8 mouse cellular contexts compared by ENCODE assay signal in the genomic region with DNA sequence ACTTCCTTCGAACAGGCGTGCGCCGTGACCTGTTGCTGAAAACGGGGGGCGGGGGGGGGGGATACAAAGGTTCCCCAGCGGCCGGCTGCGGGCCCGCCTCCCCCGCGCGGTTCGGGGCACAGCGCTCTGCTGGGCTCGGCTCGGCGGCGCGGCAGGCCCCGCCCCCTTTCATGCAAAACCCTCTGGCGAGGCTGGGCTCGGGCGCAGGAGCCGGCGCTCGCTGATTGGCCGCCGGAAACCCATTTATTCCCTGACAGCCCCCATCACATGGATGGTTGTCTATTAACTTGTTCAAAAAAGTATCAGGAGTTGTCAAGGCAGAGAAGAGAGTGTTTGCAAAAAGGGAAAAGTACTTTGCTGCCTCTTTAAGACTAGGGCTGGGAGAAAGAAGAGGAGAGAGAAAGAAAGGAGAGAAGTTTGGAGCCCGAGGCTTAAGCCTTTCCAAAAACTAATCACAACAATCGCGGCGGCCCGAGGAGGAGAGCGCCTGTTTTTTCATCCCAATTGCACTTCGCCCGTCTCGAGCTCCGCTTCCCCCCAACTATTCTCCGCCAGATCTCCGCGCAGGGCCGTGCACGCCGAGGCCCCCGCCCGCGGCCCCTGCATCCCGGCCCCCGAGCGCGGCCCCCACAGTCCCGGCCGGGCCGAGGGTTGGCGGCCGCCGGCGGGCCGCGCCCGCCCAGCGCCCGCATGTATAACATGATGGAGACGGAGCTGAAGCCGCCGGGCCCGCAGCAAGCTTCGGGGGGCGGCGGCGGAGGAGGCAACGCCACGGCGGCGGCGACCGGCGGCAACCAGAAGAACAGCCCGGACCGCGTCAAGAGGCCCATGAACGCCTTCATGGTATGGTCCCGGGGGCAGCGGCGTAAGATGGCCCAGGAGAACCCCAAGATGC. TPM values are rescaled to one million over a fixed set of nuclear protein-coding genes. Genes with fewer than 3 reads are reported as not detected.
DNase-seq lines count a peak whose midpoint lies in the region; ATAC-seq and TF ChIP-seq lines count a peak whose summit lies in the region.

A gene (plus strand): TSS at position 680 of the 895 bp plus-strand sequence.

- no peak for TF ChIP-seq POLR2A in heart, adult 2 months (IDR thresholded peaks at IDR 0.05; ENCODE audit: insufficient read depth, low read depth, low read length)

- ATAC-seq in heart, embryonic 15.5 days (replicated peaks; ENCODE audit: insufficient number of reproducible peaks, insufficient read depth, low FRiP score, low read depth) = peak; percentile 78; the same call in 1 of the 2 replicates
- peak; percentile 64 for ATAC-seq in liver, embryonic 13.5 days (ENCODE audit: low read depth)
- ATAC-seq in neural tube, embryonic 12.5 days (ENCODE audit: low FRiP score, low read depth) = peak; percentile 88

- no peaks in the 10 kb centered on the region; the same call in 1 of the 2 replicates for H3K36me3 ChIP-seq in heart, adult 2 months (ENCODE audit: control insufficient read depth, insufficient read depth, low read length)
- H3K36me3 ChIP-seq in heart, embryonic 15.5 days = no peaks in the 10 kb centered on the region
- H3K36me3 ChIP-seq in liver, embryonic 13.5 days = no peaks in the 10 kb centered on the region
- H3K36me3 ChIP-seq in neural tube, embryonic 12.5 days = no peaks in the 10 kb centered on the region

- no peak for TF ChIP-seq CTCF in heart, adult 2 months (IDR thresholded peaks at IDR 0.05)

- no peak within 1 kb of the TSS for H3K27ac ChIP-seq in heart, adult 2 months
- H3K27ac ChIP-seq in heart, embryonic 15.5 days = no peak within 1 kb of the TSS
- H3K27ac ChIP-seq in liver, embryonic 13.5 days = no peak within 1 kb of the TSS
- peak within 1 kb of the TSS; percentile 95 for H3K27ac ChIP-seq in neural tube, embryonic 12.5 days

- no peak within 1 kb of the TSS for H3K9ac ChIP-seq in heart, adult 2 months (ENCODE audit: low read depth, low read length)
- peak within 1 kb of the TSS; percentile 42; the same call in 1 of the 2 replicates for H3K9ac ChIP-seq in heart, embryonic 15.5 days
- H3K9ac ChIP-seq in liver, embryonic 13.5 days = no peak within 1 kb of the TSS
- H3K9ac ChIP-seq in neural tube, embryonic 12.5 days = peak within 1 kb of the TSS; percentile 94

- 1% methylated on average over 86 of the region's 86 CpGs for WGBS in heart, adult 2 months
- under 1% methylated on average over 76 of the region's 86 CpGs for WGBS in heart, embryonic 15.5 days
- WGBS in liver, embryonic 13.5 days (ENCODE audit: insufficient replicate concordance) = under 1% methylated on average over 83 of the region's 86 CpGs
- under 1% methylated on average over 86 of the region's 86 CpGs for WGBS in neural tube, embryonic 12.5 days

- intact Hi-C loops in heart, adult 2 months (cut with DNase I) = loop anchor here (10.0 kb wide), 1 partner anchor 415 kb away; no protein-coding TSS in a partner anchor

- H3K27me3 ChIP-seq in heart, adult 2 months (ENCODE audit: control insufficient read depth, insufficient read depth, low read length) = peaks cover 28% of the 10 kb centered on the region
- H3K27me3 ChIP-seq in heart, embryonic 15.5 days = peaks cover 89% of the 10 kb centered on the region
- H3K27me3 ChIP-seq in liver, embryonic 13.5 days = peaks cover 96% of the 10 kb centered on the region
- peaks cover 6% of the 10 kb centered on the region; the same call in 1 of the 2 replicates for H3K27me3 ChIP-seq in neural tube, embryonic 12.5 days (replicated peaks)

- H3K4me3 ChIP-seq in heart, adult 2 months = peak within 1 kb of the TSS; percentile 20
- peak within 1 kb of the TSS; percentile 49 for H3K4me3 ChIP-seq in heart, embryonic 15.5 days
- peak within 1 kb of the TSS; percentile 38 for H3K4me3 ChIP-seq in liver, embryonic 13.5 days (replicated peaks)
- peak within 1 kb of the TSS; percentile 74 for H3K4me3 ChIP-seq in neural tube, embryonic 12.5 days

- peak; percentile 41 to 61 for DNase-seq in heart, adult 2 months
- DNase-seq in heart, adult 8-10 months (ENCODE audit: low spot score) = no peak
- DNase-seq in embryo, embryonic 10.5 days (ENCODE audit: low spot score) = peak; percentile 93
- DNase-seq in kidney, postnatal 36 days = peak; percentile 69 to 80
- peak; percentile 16 for DNase-seq in liver, embryonic 13.5 days
- DNase-seq in spleen, postnatal 14 days (ENCODE audit: low spot score in 2 of 2) = no peak

- peak within 1 kb of the TSS; percentile 83 for H3K4me2 ChIP-seq in heart, embryonic 15.5 days
- H3K4me2 ChIP-seq in liver, embryonic 13.5 days = peak within 1 kb of the TSS; percentile 56
- peak within 1 kb of the TSS; percentile 84 for H3K4me2 ChIP-seq in neural tube, embryonic 12.5 days (replicated peaks)

- no peaks in the 10 kb centered on the region for H3K9me3 ChIP-seq in heart, embryonic 15.5 days (replicated peaks)
- H3K9me3 ChIP-seq in liver, embryonic 13.5 days (replicated peaks) = no peaks in the 10 kb centered on the region
- H3K9me3 ChIP-seq in neural tube, embryonic 12.5 days = no peaks in the 10 kb centered on the region

- no peaks in the 10 kb centered on the region for H3K4me1 ChIP-seq in heart, adult 2 months (ENCODE audit: control insufficient read depth, insufficient read depth, low read length)
- peaks cover 29% of the 10 kb centered on the region for H3K4me1 ChIP-seq in heart, embryonic 15.5 days (replicated peaks)
- H3K4me1 ChIP-seq in liver, embryonic 13.5 days (replicated peaks) = peaks cover 14% of the 10 kb centered on the region
- peaks cover 29% of the 10 kb centered on the region for H3K4me1 ChIP-seq in neural tube, embryonic 12.5 days

- H3K79me2 ChIP-seq in heart, adult 2 months (replicated peaks; ENCODE audit: control insufficient read depth, insufficient read depth, low read length) = no peaks in the 10 kb centered on the region

- TF ChIP-seq EP300 in heart, adult 2 months (IDR thresholded peaks at IDR 0.05; ENCODE audit: insufficient read depth, low read depth, low read length) = no peak

RNA-seq across cellular contexts. Expression of the gene that starts here (rescaled TPM):
- total RNA-seq in heart, adult 2 months (2021) = not detected
- polyA plus RNA-seq in heart, adult 2 months (2012; rRNA removed) = 0.66 TPM in 1 of 2 replicates, not detected in the other
- under 1 TPM in 1 of 4 experiments, not detected in 3; 0.20 TPM for total RNA-seq in heart, adult 8-10 months (2022)
- polyA plus RNA-seq in heart, embryonic 15.5 days (2015; fragmentation: Nextera tagmentation; extraction: Ambion mirVana) = 0.26 and 0.79 TPM in 2 replicates
- not detected in 2 replicates for polyA plus RNA-seq in liver, embryonic 13.5 days (2015; fragmentation: Nextera tagmentation; extraction: Ambion mirVana)
- 48.0 and 49.7 TPM in 2 replicates for polyA plus RNA-seq in neural tube, embryonic 12.5 days (2016; fragmentation: Nextera tagmentation; extraction: Ambion mirVana)

Comparison
In these comparisons a context has a peak if more than half of its experiments do, and no peak if none do; other contexts are left out.
1. RNA of the gene that starts here (polyA plus RNA-seq): 48.0 to 49.7 TPM in neural tube, embryonic 12.5 days; 0.66 TPM in heart, adult 2 months, 0.26 to 0.79 TPM in heart, embryonic 15.5 days and not detected in liver, embryonic 13.5 days; every median in the first group is over 10 times any median in the second.
2. Peak in DNase-seq and H3K4me3 ChIP-seq in heart, adult 2 months; RNA of the gene not detected or under 1 TPM.
3. Peak in ATAC-seq, H3K4me3 ChIP-seq, H3K9ac ChIP-seq and H3K4me2 ChIP-seq in heart, embryonic 15.5 days; RNA of the gene not detected or under 1 TPM.
4. Peak in DNase-seq, ATAC-seq, H3K4me3 ChIP-seq and H3K4me2 ChIP-seq in liver, embryonic 13.5 days; RNA of the gene not detected or under 1 TPM.
5. DNase-seq: peak in embryo, embryonic 10.5 days (single experiment) and kidney, postnatal 36 days (2 of 2); none in heart, adult 8-10 months (single experiment) and spleen, postnatal 14 days (0 of 2).
6. H3K4me3 ChIP-seq: peak in every context shown above with its lines; median percentile 74 in neural tube, embryonic 12.5 days; 49 in heart, embryonic 15.5 days; 38 in liver, embryonic 13.5 days; 20 in heart, adult 2 months.
7. Peak in every context shown above with its lines, with median percentiles within 50 percentile points of each other: ATAC-seq and H3K4me2 ChIP-seq.